Mouse (Mus musculus): Measurements from ENCODE around the gene Mrpl24. TPM values are rescaled to one million over a fixed set of nuclear protein-coding genes. Genes with fewer than 3 reads are reported as not detected.
"Not testable (repeated sequence)": the region's sequence is repeated elsewhere in the genome, so short reads cannot be mapped to it uniquely, and the experiment has no call there.

Mrpl24 gene
- 139 and 147 TPM in 2 replicates for polyA plus RNA-seq (2012; ENCODE audit: insufficient read depth, insufficient read length, missing spikeins)

GRCm38 (mm10) chr3:87919336-87920108 lies at the start of gene Mrpl24:
Mrpl24 (plus strand) TSS chr3:87919506.
- TF ChIP-seq POLR2A (IDR thresholded peaks at IDR 0.05; ENCODE audit: borderline replicate concordance, low read depth, low read length) (peak; percentile 9; the same call in 1 of the 2 replicates), CTCF (IDR thresholded peaks at IDR 0.05; ENCODE audit: low read depth, low read length) (no peak)
- H3K4me3 ChIP-seq (ENCODE audit: insufficient read depth, low read length), result peak within 1 kb of the TSS; percentile 67
- H3K27ac ChIP-seq (ENCODE audit: insufficient read depth, low read depth, low read length), result peak within 1 kb of the TSS; percentile 62
- H3K4me1 ChIP-seq (ENCODE audit: control insufficient read depth, insufficient read depth, low read length), result peaks cover 4% of the 10 kb centered on the region; the same call in 1 of the 2 replicates

GRCm38 (mm10) chr3:87877730-87878129 lies 41.6 kb upstream of the Mrpl24 start:
- Histone ChIP-seq H3K4me1 (ENCODE audit: control insufficient read depth, insufficient read depth, low read length) (peaks cover 3% of the 10 kb centered on the region), H3K4me3 (ENCODE audit: insufficient read depth, low read length) (no peak overlapping the region), H3K27ac (ENCODE audit: insufficient read depth, low read depth, low read length) (no peak overlapping the region)
- TF ChIP-seq POLR2A (IDR thresholded peaks at IDR 0.05; ENCODE audit: borderline replicate concordance, low read depth, low read length) (no peak), CTCF (IDR thresholded peaks at IDR 0.05; ENCODE audit: low read depth, low read length) (no peak)

GRCm38 (mm10) chr3:87884291-87884690 lies 35.0 kb upstream of the Mrpl24 start:
- Histone ChIP-seq H3K27ac (ENCODE audit: insufficient read depth, low read depth, low read length) (no peak overlapping the region), H3K4me1 (ENCODE audit: control insufficient read depth, insufficient read depth, low read length) (peaks cover 13% of the 10 kb centered on the region), H3K4me3 (ENCODE audit: insufficient read depth, low read length) (peak overlapping the region; percentile 74)
- no peak for TF ChIP-seq POLR2A (IDR thresholded peaks at IDR 0.05; ENCODE audit: borderline replicate concordance, low read depth, low read length)

DNA sequence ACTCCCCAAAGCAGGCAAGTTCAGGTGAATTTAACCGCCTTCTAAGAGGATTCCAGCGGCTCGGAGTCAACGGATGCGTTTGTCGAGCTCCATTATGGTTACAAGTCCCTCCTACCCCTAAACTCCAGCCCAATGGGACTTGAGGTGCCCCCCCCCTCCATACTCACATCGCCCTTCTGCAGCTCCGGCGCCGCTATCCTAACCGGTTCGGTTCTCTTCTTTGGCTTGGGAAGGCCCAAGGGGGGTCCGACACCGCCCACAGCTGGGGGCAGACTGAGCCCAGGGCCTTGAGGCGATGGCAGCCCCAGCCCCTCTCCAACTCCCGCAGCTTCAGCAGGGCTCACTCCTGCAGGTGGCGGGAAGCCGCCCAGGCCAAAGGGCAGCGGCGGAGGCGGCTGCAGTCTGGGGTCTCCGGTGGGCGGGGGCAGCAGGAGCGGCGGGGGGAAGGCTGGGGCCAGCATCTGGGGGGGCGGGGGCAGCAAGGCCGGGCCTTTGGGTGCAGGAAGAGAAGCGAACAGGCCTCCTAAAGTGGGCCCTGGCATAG lies 34.5 kb upstream of the Mrpl24 start:
- Histone ChIP-seq H3K4me3 (ENCODE audit: insufficient read depth, low read length) (peak overlapping the region; percentile 74), H3K4me1 (ENCODE audit: control insufficient read depth, insufficient read depth, low read length) (peaks cover 13% of the 10 kb centered on the region), H3K27ac (ENCODE audit: insufficient read depth, low read depth, low read length) (peak overlapping the region; percentile 71)
- TF ChIP-seq CTCF (IDR thresholded peaks at IDR 0.05; ENCODE audit: low read depth, low read length) (no peak), POLR2A (IDR thresholded peaks at IDR 0.05; ENCODE audit: borderline replicate concordance, low read depth, low read length) (no peak)

DNA sequence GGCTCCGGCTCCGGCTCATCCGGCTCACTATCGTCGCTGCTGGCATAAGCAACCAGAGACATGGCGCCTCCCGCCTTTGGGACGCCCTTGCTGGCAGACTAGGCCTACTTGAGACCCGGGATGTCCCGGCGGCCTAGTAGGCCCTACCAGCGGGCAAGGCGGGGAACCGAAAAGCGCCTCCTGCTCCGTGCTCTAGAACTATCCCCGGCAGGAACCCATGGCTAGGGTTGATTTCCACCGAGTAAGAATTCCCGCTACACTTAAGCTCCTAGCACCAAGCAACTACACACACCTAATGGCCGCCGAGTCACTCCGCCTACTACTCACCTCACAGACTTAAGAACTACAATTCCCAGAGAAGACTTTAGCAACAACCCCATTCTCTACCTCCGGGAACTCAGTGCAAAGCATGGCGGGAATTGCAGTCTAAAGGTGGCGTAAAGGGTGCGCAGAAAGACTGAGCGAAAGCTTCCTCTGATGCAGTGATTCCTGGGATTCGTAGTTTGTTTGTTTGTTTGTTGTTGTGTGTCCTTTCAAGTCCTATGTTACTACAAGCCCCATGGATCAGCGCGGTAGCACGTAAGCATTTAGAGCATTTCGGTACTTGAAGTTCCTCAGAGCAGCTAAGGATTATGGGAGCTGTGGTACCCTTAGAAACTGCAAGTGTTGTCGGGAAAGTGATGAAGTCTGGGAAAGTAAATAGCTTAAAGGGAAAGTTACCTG lies 33.9 kb upstream of the Mrpl24 start, which contains the start of gene Prcc:
Prcc (minus strand) TSS at position 328 of the 723 bp plus-strand sequence.
- Histone ChIP-seq H3K4me3 (ENCODE audit: insufficient read depth, low read length) (peak within 1 kb of the TSS; percentile 74), H3K4me1 (ENCODE audit: control insufficient read depth, insufficient read depth, low read length) (peaks cover 13% of the 10 kb centered on the region), H3K27ac (ENCODE audit: insufficient read depth, low read depth, low read length) (peak within 1 kb of the TSS; percentile 71)
- TF ChIP-seq POLR2A (IDR thresholded peaks at IDR 0.05; ENCODE audit: borderline replicate concordance, low read depth, low read length) (no peak), CTCF (IDR thresholded peaks at IDR 0.05; ENCODE audit: low read depth, low read length) (no peak)

- Histone ChIP-seq H3K4me3 (ENCODE audit: insufficient read depth, low read length) (peak overlapping the region; percentile 55), H3K4me1 (ENCODE audit: control insufficient read depth, insufficient read depth, low read length) (peaks cover 13% of the 10 kb centered on the region), H3K27ac (ENCODE audit: insufficient read depth, low read depth, low read length) (no peak overlapping the region)
- TF ChIP-seq POLR2A (IDR thresholded peaks at IDR 0.05; ENCODE audit: borderline replicate concordance, low read depth, low read length) (no peak), CTCF (IDR thresholded peaks at IDR 0.05; ENCODE audit: low read depth, low read length) (no peak)
Measured at GRCm38 (mm10) chr3:87886004-87886365, 33.3 kb upstream of the Mrpl24 start.

- TF ChIP-seq POLR2A (IDR thresholded peaks at IDR 0.05; ENCODE audit: borderline replicate concordance, low read depth, low read length) (no peak), CTCF (IDR thresholded peaks at IDR 0.05; ENCODE audit: low read depth, low read length) (no peak)
- Histone ChIP-seq H3K4me3 (ENCODE audit: insufficient read depth, low read length) (peak overlapping the region; percentile 55; the same call in 1 of the 2 replicates), H3K27ac (ENCODE audit: insufficient read depth, low read depth, low read length) (no peak overlapping the region), H3K4me1 (ENCODE audit: control insufficient read depth, insufficient read depth, low read length) (peaks cover 13% of the 10 kb centered on the region)
Measured at GRCm38 (mm10) chr3:87886416-87886815, 32.9 kb upstream of the Mrpl24 start.

GRCm38 (mm10) chr3:87887400-87887799 lies 31.9 kb upstream of the Mrpl24 start:
- H3K27ac ChIP-seq (ENCODE audit: insufficient read depth, low read depth, low read length); H3K4me3 ChIP-seq (ENCODE audit: insufficient read depth, low read length): not testable (repeated sequence)
- peaks cover 12% of the 10 kb centered on the region for H3K4me1 ChIP-seq (ENCODE audit: control insufficient read depth, insufficient read depth, low read length)

- TF ChIP-seq POLR2A (IDR thresholded peaks at IDR 0.05; ENCODE audit: borderline replicate concordance, low read depth, low read length) (no peak), CTCF (IDR thresholded peaks at IDR 0.05; ENCODE audit: low read depth, low read length) (no peak)
- Histone ChIP-seq H3K4me1 (ENCODE audit: control insufficient read depth, insufficient read depth, low read length) (0 out of 2 replicates have a peak, but pooled peaks cover 2% of the 10 kb centered on the region), H3K4me3 (ENCODE audit: insufficient read depth, low read length) (no peak overlapping the region), H3K27ac (ENCODE audit: insufficient read depth, low read depth, low read length) (no peak overlapping the region)
Measured at GRCm38 (mm10) chr3:87891481-87891880, 27.8 kb upstream of the Mrpl24 start.
